Mouse (Mus musculus): ENCODE data around the gene Hist1h2ah.

The Hist1h2ah gene

GRCm38 (mm10) chr13:22013716-22014115, 21.7 kb downstream of the Hist1h2ah start:
- no peak for DNase-seq (ENCODE audit: low read depth in 1 of 2, low spot score in 2 of 2)

GRCm38 (mm10) chr13:22009642-22010041, 25.7 kb downstream of the Hist1h2ah start, which contains the start of gene Prss16:
Prss16 (minus strand) TSS chr13:22009742.
- no peak for DNase-seq (ENCODE audit: low read depth in 1 of 2, low spot score in 2 of 2)

GRCm38 (mm10) chr13:22008707-22009106, 26.7 kb downstream of the Hist1h2ah start:
- DNase-seq (ENCODE audit: low read depth in 1 of 2, low spot score in 2 of 2) = no peak

- no peak for DNase-seq (ENCODE audit: low read depth in 1 of 2, low spot score in 2 of 2)
Measured at GRCm38 (mm10) chr13:22007872-22008271, 27.5 kb downstream of the Hist1h2ah start.

- DNase-seq (ENCODE audit: low read depth in 1 of 2, low spot score in 2 of 2) = no peak
Measured at GRCm38 (mm10) chr13:22007121-22007510, 28.3 kb downstream of the Hist1h2ah start.

GRCm38 (mm10) chr13:22006334-22007120, 28.8 kb downstream of the Hist1h2ah start:
- no peak for DNase-seq (ENCODE audit: low read depth in 1 of 2, low spot score in 2 of 2)

GRCm38 (mm10) chr13:22005605-22006333, 29.6 kb downstream of the Hist1h2ah start:
- no peak for DNase-seq (ENCODE audit: low read depth in 1 of 2, low spot score in 2 of 2)

GRCm38 (mm10) chr13:22001823-22002222, 33.5 kb downstream of the Hist1h2ah start:
- no peak for DNase-seq (ENCODE audit: low read depth in 1 of 2, low spot score in 2 of 2)

- DNase-seq (ENCODE audit: low read depth in 1 of 2, low spot score in 2 of 2) = no peak
Measured at GRCm38 (mm10) chr13:22001346-22001745, 34.0 kb downstream of the Hist1h2ah start.

GRCm38 (mm10) chr13:21999147-21999546, 36.2 kb downstream of the Hist1h2ah start:
- no peak for DNase-seq (ENCODE audit: low read depth in 1 of 2, low spot score in 2 of 2)

- DNase-seq (ENCODE audit: low read depth in 1 of 2, low spot score in 2 of 2) = no peak
Measured at GRCm38 (mm10) chr13:21998412-21998811, 37.0 kb downstream of the Hist1h2ah start.

- DNase-seq (ENCODE audit: low read depth in 1 of 2, low spot score in 2 of 2) = no peak
Measured at GRCm38 (mm10) chr13:21997821-21998220, 37.5 kb downstream of the Hist1h2ah start.

GRCm38 (mm10) chr13:21997201-21997820, 38.1 kb downstream of the Hist1h2ah start:
- DNase-seq (ENCODE audit: low read depth in 1 of 2, low spot score in 2 of 2) = no peak

- no peak for DNase-seq (ENCODE audit: low read depth in 1 of 2, low spot score in 2 of 2)
Measured at GRCm38 (mm10) chr13:21996840-21997185, 38.6 kb downstream of the Hist1h2ah start.

GRCm38 (mm10) chr13:21996101-21996839, 39.1 kb downstream of the Hist1h2ah start:
- no peak for DNase-seq (ENCODE audit: low read depth in 1 of 2, low spot score in 2 of 2)

GRCm38 (mm10) chr13:21995331-21995914, 39.9 kb downstream of the Hist1h2ah start:
- no peak for DNase-seq (ENCODE audit: low read depth in 1 of 2, low spot score in 2 of 2)

GRCm38 (mm10) chr13:21994896-21995295, 40.5 kb downstream of the Hist1h2ah start:
- no peak for DNase-seq (ENCODE audit: low read depth in 1 of 2, low spot score in 2 of 2)

GRCm38 (mm10) chr13:21993957-21994738, 41.2 kb downstream of the Hist1h2ah start:
- DNase-seq (ENCODE audit: low read depth in 1 of 2, low spot score in 2 of 2) = no peak

GRCm38 (mm10) chr13:21992550-21992949, 42.8 kb downstream of the Hist1h2ah start:
- no peak for DNase-seq (ENCODE audit: low read depth in 1 of 2, low spot score in 2 of 2)
